Mouse (Mus musculus) heart, postnatal 10 days (tissue): ENCODE results near the gene Lce1k. TPM values are rescaled to one million over a fixed set of nuclear protein-coding genes. Genes with fewer than 3 reads are reported as not detected.
"Not testable (repeated sequence)": the region's sequence is repeated elsewhere in the genome, so short reads cannot be mapped to it uniquely, and the experiment has no call there.

Experiments used
- DNase-seq, 2 experiments: peaks; one replicate each; pipeline ENCODE4 v3.0.0; 2021
- intact Hi-C: fragments of 180-260 bp; cut with DNase I; formaldehyde crosslinking; loops from one replicate; pipeline ENCODE4 v1.15.1; 2025
- total RNA-seq, 2 experiments: library from RNA; stranded (reverse); gene quantifications; 2 replicates each; pipeline ENCODE4 v1.2.3; 2021

Gene Lce1k
- not detected for total RNA-seq

GRCm38 (mm10) chr3:92807791-92808190 lies at the start of gene Lce1k:
Gene Lce1k, minus strand, starts transcription at chr3:92807891.
- intact Hi-C loops = no loop called here
- DNase-seq = no peak

GRCm38 (mm10) chr3:92851186-92851585 lies 43.5 kb upstream of the Lce1k start, which contains the start of gene Lce1l:
Gene Lce1l, minus strand, starts transcription at chr3:92851286.
- intact Hi-C loops = no loop called here
- DNase-seq = no peak

- intact Hi-C loops = no loop called here
- no peak for DNase-seq
Observed at GRCm38 (mm10) chr3:92827108-92827507, 19.4 kb upstream of the Lce1k start, which contains the start of gene Kprp. Gene Kprp, minus strand, starts transcription at chr3:92827247.

- intact Hi-C loops = no loop called here
- no peak for DNase-seq
Observed at GRCm38 (mm10) chr3:92825808-92826207, 18.1 kb upstream of the Lce1k start.

GRCm38 (mm10) chr3:92816036-92816435 lies 8.3 kb upstream of the Lce1k start:
- intact Hi-C loops, DNase-seq: not testable (repeated sequence)

- DNase-seq = no peak
- intact Hi-C loops = no loop called here
Observed at GRCm38 (mm10) chr3:92815581-92815980, 7.9 kb upstream of the Lce1k start.

GRCm38 (mm10) chr3:92790414-92790813 lies 17.3 kb downstream of the Lce1k start, which contains the start of gene Lce1j:
Gene Lce1j, minus strand, starts transcription at chr3:92790514.
- intact Hi-C loops = no loop called here
- DNase-seq = no peak

GRCm38 (mm10) chr3:92778799-92779198 lies 28.9 kb downstream of the Lce1k start, which contains the start of gene Lce1i:
Gene Lce1i, minus strand, starts transcription at chr3:92778899.
- DNase-seq = no peak
- intact Hi-C loops = no loop called here

GRCm38 (mm10) chr3:92771573-92771972 lies 36.1 kb downstream of the Lce1k start:
- DNase-seq = no peak
- intact Hi-C loops = loop anchor here (2.0 kb wide), 1 partner anchor 621 kb away; no protein-coding TSS in a partner anchor

GRCm38 (mm10) chr3:92764965-92765364 lies 42.7 kb downstream of the Lce1k start, which contains the start of gene Lce1h:
Gene Lce1h, minus strand, starts transcription at chr3:92765065.
- intact Hi-C loops = no loop called here
- no peak for DNase-seq

Other genes starting within 250 kb of the Lce1k start
- not detected for gene Ivl, start 234.2 kb downstream of the Lce1k start, total RNA-seq
- not detected for gene Smcp, start 218.9 kb downstream of the Lce1k start, total RNA-seq
- not detected for gene 2210017I01Rik, start 200.4 kb downstream of the Lce1k start, total RNA-seq
- gene Lce6a, start 186.2 kb downstream of the Lce1k start, total RNA-seq = not detected
- not detected for gene Lce1a1, start 159.6 kb downstream of the Lce1k start, total RNA-seq
- not detected for gene Lce1b, start 151.0 kb downstream of the Lce1k start, total RNA-seq
- not detected for gene Lce1a2, start 137.6 kb downstream of the Lce1k start, total RNA-seq
- not detected for gene Lce1c, start 128.6 kb downstream of the Lce1k start, total RNA-seq
- not detected for gene Lce1d, start 120.7 kb downstream of the Lce1k start, total RNA-seq
- gene Lce1e, start 98.8 kb downstream of the Lce1k start, total RNA-seq = not detected
- gene Lce1f, start 87.5 kb downstream of the Lce1k start, total RNA-seq = not detected
- gene Gm38119, start 68.8 kb downstream of the Lce1k start, total RNA-seq = not detected
- gene Lce1g, start 55.6 kb downstream of the Lce1k start, total RNA-seq = not detected
- not detected for gene Lce1h, start 42.8 kb downstream of the Lce1k start, total RNA-seq
- gene Lce1i, start 29.0 kb downstream of the Lce1k start, total RNA-seq = not detected
- not detected for gene Lce1j, start 17.4 kb downstream of the Lce1k start, total RNA-seq
- gene Kprp, start 19.4 kb upstream of the Lce1k start, total RNA-seq = not detected
- not detected for gene Lce1l, start 43.4 kb upstream of the Lce1k start, total RNA-seq
- not detected for gene 2310050C09Rik, start 62.3 kb upstream of the Lce1k start, total RNA-seq
- gene Lce3a, start 118.3 kb upstream of the Lce1k start, total RNA-seq = not detected
- not detected for gene Lce3b, start 125.1 kb upstream of the Lce1k start, total RNA-seq
- not detected for gene Lce3c, start 136.6 kb upstream of the Lce1k start, total RNA-seq
- gene Lce3d, start 149.5 kb upstream of the Lce1k start, total RNA-seq = not detected
- not detected for gene Lce3e, start 159.2 kb upstream of the Lce1k start, total RNA-seq
- gene Lce3f, start 184.3 kb upstream of the Lce1k start, total RNA-seq = not detected
- gene Crct1, start 207.8 kb upstream of the Lce1k start, total RNA-seq = not detected
- not detected for gene Lce1m, start 211.2 kb upstream of the Lce1k start, total RNA-seq